In genomic region chr6:47790745-47791144, GRCm38 (mm10) we compare ENCODE assay signal across 11 mouse cellular contexts. TPM values are rescaled to one million over a fixed set of nuclear protein-coding genes. Genes with fewer than 3 reads are reported as not detected.
DNase-seq lines count a peak whose midpoint lies in the region; ATAC-seq and TF ChIP-seq lines count a peak whose summit lies in the region.
"Had no signal": no experiment of that assay in that cellular context is flagged by ENCODE, and none has a peak within 500 bp of the region (broad histone marks: within the 10 kb centered on the region; RNA-seq: fewer than 3 reads in every experiment).

No protein-coding gene starts in this region.

- no peak overlapping the region for H3K4me3 ChIP-seq in kidney, embryonic 15.5 days (replicated peaks)
- no peak overlapping the region for H3K4me3 ChIP-seq in bone marrow macrophage, adult 2 months (ENCODE audit: insufficient read depth, low read length)
- no peak overlapping the region for H3K4me3 ChIP-seq in neural tube, embryonic 15.5 days (replicated peaks)
- H3K4me3 ChIP-seq: embryonic facial prominence, embryonic 12.5 days; layer of hippocampus, adult 2 months had no signal

- no peaks in the 10 kb centered on the region for H3K9me3 ChIP-seq in kidney, embryonic 15.5 days (replicated peaks)
- H3K9me3 ChIP-seq in neural tube, embryonic 15.5 days (replicated peaks), result no peaks in the 10 kb centered on the region
- H3K9me3 ChIP-seq: embryonic facial prominence, embryonic 12.5 days had no signal

- peaks cover 14% of the 10 kb centered on the region for H3K36me3 ChIP-seq in kidney, embryonic 15.5 days
- H3K36me3 ChIP-seq in neural tube, embryonic 15.5 days, result peaks cover 14% of the 10 kb centered on the region

- H3K27me3 ChIP-seq in kidney, embryonic 15.5 days, result no peaks in the 10 kb centered on the region
- no peaks in the 10 kb centered on the region for H3K27me3 ChIP-seq in neural tube, embryonic 15.5 days (replicated peaks)
- H3K27me3 ChIP-seq: embryonic facial prominence, embryonic 12.5 days had no signal

- no peak for TF ChIP-seq POLR2A in bone marrow macrophage, adult 2 months (IDR thresholded peaks at IDR 0.05; ENCODE audit: borderline replicate concordance, low read depth, low read length)

- H3K4me2 ChIP-seq in kidney, embryonic 15.5 days, result no peak overlapping the region
- H3K4me2 ChIP-seq in neural tube, embryonic 15.5 days, result no peak overlapping the region
- H3K4me2 ChIP-seq: embryonic facial prominence, embryonic 12.5 days had no signal

- H3K27ac ChIP-seq in kidney, embryonic 15.5 days, result no peak overlapping the region
- H3K27ac ChIP-seq in bone marrow macrophage, adult 2 months (ENCODE audit: insufficient read depth, low read depth, low read length), result peak overlapping the region; percentile 64
- H3K27ac ChIP-seq in neural tube, embryonic 15.5 days (replicated peaks), result no peak overlapping the region
- H3K27ac ChIP-seq: embryonic facial prominence, embryonic 12.5 days; layer of hippocampus, adult 2 months had no signal

- ATAC-seq in kidney, embryonic 15.5 days (replicated peaks; ENCODE audit: low FRiP score), result no peak
- ATAC-seq in neural tube, embryonic 15.5 days (ENCODE audit: low FRiP score), result no peak
- ATAC-seq in megakaryocyte, adult 5-6 weeks (ENCODE audit: poor library complexity, severe bottlenecking), result no peak

- no peak for TF ChIP-seq CTCF in bone marrow macrophage, adult 2 months (IDR thresholded peaks at IDR 0.05; ENCODE audit: low read depth, low read length)

- DNase-seq in kidney, adult 18-20 months, result peak; percentile 31
- peak; percentile 78 for DNase-seq in ES-CJ7 (ENCODE audit: low read depth, low spot score)
- peak; percentile 66 for DNase-seq in lung, postnatal 10 days
- no peak for DNase-seq in right cerebral cortex, postnatal 14 days
- DNase-seq: gastrocnemius, postnatal 36 days had no signal

- no peak overlapping the region for H3K9ac ChIP-seq in kidney, embryonic 15.5 days
- no peak overlapping the region for H3K9ac ChIP-seq in neural tube, embryonic 15.5 days (replicated peaks)
- H3K9ac ChIP-seq: embryonic facial prominence, embryonic 12.5 days had no signal

- peaks cover 6% of the 10 kb centered on the region for H3K4me1 ChIP-seq in kidney, embryonic 15.5 days
- peaks cover 32% of the 10 kb centered on the region for H3K4me1 ChIP-seq in bone marrow macrophage, adult 2 months (ENCODE audit: control insufficient read depth, insufficient read depth, low read length)
- peaks cover 11% of the 10 kb centered on the region for H3K4me1 ChIP-seq in neural tube, embryonic 15.5 days

- 54% methylated on average over 2 of the region's 2 CpGs for WGBS in kidney, embryonic 15.5 days
- WGBS in neural tube, embryonic 15.5 days, result 53% methylated on average over 2 of the region's 2 CpGs

RNA-seq across cellular contexts. Expression of gene Pdia4, which starts 22.5 kb away (rescaled TPM):
- 353 TPM in 2 replicates for polyA plus RNA-seq in kidney, embryonic 15.5 days (2015; fragmentation: Nextera tagmentation; extraction: Ambion mirVana)
- 64.4 and 79.0 TPM in 2 replicates for polyA plus RNA-seq in bone marrow macrophage, adult 2 months (2012; ENCODE audit: insufficient read depth, insufficient read length, missing spikeins)
- polyA plus RNA-seq in neural tube, embryonic 15.5 days (2015; fragmentation: Nextera tagmentation; extraction: Ambion mirVana), result 147 and 177 TPM in 2 replicates
- 50.6 and 54.3 TPM in 2 replicates for total RNA-seq in megakaryocyte, adult 5-6 weeks (2015)
- total RNA-seq in megakaryocyte, adult 5-6 weeks (2017), result 166 TPM in 2 replicates

RNA-seq across cellular contexts. Expression of gene Zfp786, which starts 39.9 kb away (rescaled TPM):
- 3.7 and 4.1 TPM in 2 replicates for polyA plus RNA-seq in kidney, embryonic 15.5 days (2015; fragmentation: Nextera tagmentation; extraction: Ambion mirVana)
- 0.33 TPM in 1 of 2 replicates, not detected in the other for polyA plus RNA-seq in bone marrow macrophage, adult 2 months (2012; ENCODE audit: insufficient read depth, insufficient read length, missing spikeins)
- 14.4 and 16.4 TPM in 2 replicates for polyA plus RNA-seq in neural tube, embryonic 15.5 days (2015; fragmentation: Nextera tagmentation; extraction: Ambion mirVana)
- total RNA-seq in megakaryocyte, adult 5-6 weeks (2015), result 0.05 TPM in 1 of 2 replicates, not detected in the other
- not detected in 2 replicates for total RNA-seq in megakaryocyte, adult 5-6 weeks (2017)

RNA-seq across cellular contexts. Expression of gene Zfp398, which starts 44.7 kb away (rescaled TPM):
- 9.5 and 10.1 TPM in 2 replicates for polyA plus RNA-seq in kidney, embryonic 15.5 days (2015; fragmentation: Nextera tagmentation; extraction: Ambion mirVana)
- 4.7 and 6.4 TPM in 2 replicates for polyA plus RNA-seq in bone marrow macrophage, adult 2 months (2012; ENCODE audit: insufficient read depth, insufficient read length, missing spikeins)
- 17.3 and 17.4 TPM in 2 replicates for polyA plus RNA-seq in neural tube, embryonic 15.5 days (2015; fragmentation: Nextera tagmentation; extraction: Ambion mirVana)
- 10.1 and 10.4 TPM in 2 replicates for total RNA-seq in megakaryocyte, adult 5-6 weeks (2015)
- total RNA-seq in megakaryocyte, adult 5-6 weeks (2017), result 10.5 and 15.6 TPM in 2 replicates
